ENCODE assay signal across 27 mouse cellular contexts in genomic region chr8:79724589-79724988, GRCm38 (mm10). TPM values are rescaled to one million over a fixed set of nuclear protein-coding genes. Genes with fewer than 3 reads are reported as not detected.
DNase-seq lines count a peak whose midpoint lies in the region; ATAC-seq and TF ChIP-seq lines count a peak whose summit lies in the region.
"Had no signal": no experiment of that assay in that cellular context is flagged by ENCODE, and none has a peak within 500 bp of the region (broad histone marks: within the 10 kb centered on the region; RNA-seq: fewer than 3 reads in every experiment).

No protein-coding gene starts in this region.

- no peak overlapping the region for H3K9ac ChIP-seq in CH12.LX (ENCODE audit: insufficient read depth, low read depth)
- no peak overlapping the region for H3K9ac ChIP-seq in stomach, postnatal 0 days (ENCODE audit: low read length)
- H3K9ac ChIP-seq: embryonic facial prominence, embryonic 12.5 days; hindbrain, embryonic 13.5 days; limb, embryonic 13.5 days; midbrain, embryonic 13.5 days; stomach, embryonic 15.5 days had no signal

- no peak overlapping the region for H3K27ac ChIP-seq in CH12.LX (ENCODE audit: insufficient read depth, low read depth)
- no peak overlapping the region for H3K27ac ChIP-seq in stomach, postnatal 0 days (replicated peaks)
- H3K27ac ChIP-seq: embryonic facial prominence, embryonic 12.5 days; hindbrain, embryonic 13.5 days; limb, embryonic 13.5 days; midbrain, embryonic 13.5 days; stomach, embryonic 15.5 days had no signal

- H3K4me3 ChIP-seq in CH12.LX (replicated peaks in 1 of 3; ENCODE audit: low read depth in 2 of 3, low read length in 2 of 3, poor library complexity in 1 of 3): no peak overlapping the region
- H3K4me3 ChIP-seq in stomach, postnatal 0 days (ENCODE audit: low read depth, low read length): no peak overlapping the region
- H3K4me3 ChIP-seq: embryonic facial prominence, embryonic 12.5 days; hindbrain, embryonic 13.5 days; limb, embryonic 13.5 days; megakaryocyte, embryonic 14.5 days; midbrain, embryonic 13.5 days; stomach, embryonic 15.5 days had no signal

- DNase-seq in thymus, postnatal 14 days: peak; percentile 30
- no peak for DNase-seq in thymus, postnatal 36 days
- no peak for DNase-seq in CH12.LX (ENCODE audit: extremely low read depth)
- peak; percentile 50 for DNase-seq in naive thymus-derived CD4-positive, alpha-beta T cell, adult 2 months (ENCODE audit: low read depth)
- no peak for DNase-seq in stomach, postnatal 0 days (ENCODE audit: low spot score)
- no peak for DNase-seq in heart, postnatal 25 days (ENCODE audit: low spot score)
- no peak for DNase-seq in kidney, adult 9 months
- DNase-seq: adrenal gland, postnatal 10 days; cerebellum, adult 8-10 months; cerebellum, postnatal 36 days; embryo, embryonic 11 days; gastrocnemius, postnatal 14 days; heart, postnatal 36 days; kidney, adult 2 months; kidney, postnatal 25 days; lung, postnatal 36 days; retina, postnatal 1 day; right cerebral cortex, postnatal 14 days had no signal

- peak in 1 of 2 experiments; percentile 20; a peak in 2 of 4 replicates for TF ChIP-seq CTCF in CH12.LX (conservative IDR thresholded peaks at IDR 0.05 in 1 of 2, IDR thresholded peaks at IDR 0.05 in 1 of 2; ENCODE audit: low read depth in 2 of 2, low read length in 2 of 2)
- TF ChIP-seq CTCF in stomach, postnatal 0 days (IDR thresholded peaks at IDR 0.05; ENCODE audit: low read depth): no peak

- ATAC-seq in common myeloid progenitor, adult 5-6 weeks (replicated peaks; ENCODE audit: low read depth, poor library complexity, severe bottlenecking): peak; percentile 60; the same call in 1 of the 2 replicates
- no peak for ATAC-seq in stomach, postnatal 0 days (ENCODE audit: low FRiP score, low TSS enrichment)
- ATAC-seq: forebrain, embryonic 14.5 days; midbrain, embryonic 13.5 days had no signal

- in situ Hi-C loops in CH12.LX (cut with MboI; ENCODE audit: low pct_ligation_motif_present, low pct_unique_long_range_greater_than_20kb, low sequenced_read_pairs): no loop called here

- H3K36me3 ChIP-seq in CH12.LX (replicated peaks in 1 of 2; ENCODE audit: control insufficient read depth in 1 of 2, insufficient read depth in 1 of 2, low read length in 1 of 2): peaks cover 5 to 45% of the 10 kb centered on the region in 2 experiments
- H3K36me3 ChIP-seq in stomach, postnatal 0 days (ENCODE audit: control insufficient read depth, insufficient read depth, low read length): peaks cover 4% of the 10 kb centered on the region; the same call in 1 of the 2 replicates

- TF ChIP-seq EP300 in CH12.LX (IDR thresholded peaks at IDR 0.05; ENCODE audit: low read length): no peak
- TF ChIP-seq EP300 in stomach, postnatal 0 days (optimal IDR thresholded peaks at IDR 0.05): no peak

- dilution Hi-C loops in CH12.LX (cut with MboI; ENCODE audit: extremely low pct_ligation_motif_present, extremely low pct_unique_long_range_greater_than_20kb, low sequenced_read_pairs): no loop called here

- peaks cover 15 to 35% of the 10 kb centered on the region in 2 experiments for H3K4me1 ChIP-seq in CH12.LX (ENCODE audit: control insufficient read depth in 1 of 2, insufficient read depth in 2 of 2)
- H3K4me1 ChIP-seq in stomach, postnatal 0 days (replicated peaks; ENCODE audit: control insufficient read depth, insufficient read depth): no peaks in the 10 kb centered on the region
- H3K4me1 ChIP-seq: embryonic facial prominence, embryonic 12.5 days; hindbrain, embryonic 13.5 days; midbrain, embryonic 13.5 days; stomach, embryonic 15.5 days had no signal

- peak; percentile 25 for TF ChIP-seq RAD21 in CH12.LX (IDR thresholded peaks at IDR 0.05; ENCODE audit: low read depth, low read length)

- H3K79me2 ChIP-seq in CH12.LX (replicated peaks; ENCODE audit: control insufficient read depth, extremely low read depth, insufficient read depth, poor library complexity, severe bottlenecking): no peaks in the 10 kb centered on the region

- no peaks in the 10 kb centered on the region for H3K9me3 ChIP-seq in CH12.LX (replicated peaks; ENCODE audit: low read length)
- no peaks in the 10 kb centered on the region for H3K9me3 ChIP-seq in stomach, postnatal 0 days (ENCODE audit: control insufficient read depth, low read length)
- H3K9me3 ChIP-seq: embryonic facial prominence, embryonic 12.5 days; hindbrain, embryonic 13.5 days; limb, embryonic 13.5 days; megakaryocyte, embryonic 14.5 days; midbrain, embryonic 13.5 days; stomach, embryonic 15.5 days had no signal

- intact Hi-C loops in heart, postnatal 25 days (cut with DNase I): no loop called here

- WGBS in stomach, postnatal 0 days: 75% methylated on average over 3 of the region's 3 CpGs

- H3K4me2 ChIP-seq in CH12.LX (ENCODE audit: insufficient read depth, low read depth, poor library complexity, severe bottlenecking): no peak overlapping the region
- H3K4me2 ChIP-seq in stomach, postnatal 0 days (replicated peaks; ENCODE audit: low read depth): no peak overlapping the region
- H3K4me2 ChIP-seq: embryonic facial prominence, embryonic 12.5 days; hindbrain, embryonic 13.5 days; limb, embryonic 13.5 days; liver, embryonic 11.5 days; midbrain, embryonic 13.5 days; stomach, embryonic 15.5 days had no signal

- no peak for TF ChIP-seq POLR2A in CH12.LX (IDR thresholded peaks at IDR 0.05; ENCODE audit: low read depth, low read length)

- no peaks in the 10 kb centered on the region for H3K27me3 ChIP-seq in CH12.LX (replicated peaks)
- no peaks in the 10 kb centered on the region for H3K27me3 ChIP-seq in stomach, postnatal 0 days (ENCODE audit: control insufficient read depth, insufficient read depth, low read length)
- H3K27me3 ChIP-seq: embryonic facial prominence, embryonic 12.5 days; hindbrain, embryonic 13.5 days; limb, embryonic 13.5 days; megakaryocyte, embryonic 14.5 days; midbrain, embryonic 13.5 days; stomach, embryonic 15.5 days had no signal

TF ChIP-seq in CH12.LX, 34 proteins besides CTCF, POLR2A, EP300 and RAD21:
- TF ChIP-seq JUND (conservative IDR thresholded peaks at IDR 0.05; ENCODE audit: low read depth, low read length) (no peak), ZMIZ1 (IDR thresholded peaks at IDR 0.05; ENCODE audit: low read depth, low read length) (no peak)

RNA-seq across cellular contexts. Expression of gene Anapc10, which starts 13.0 kb away (rescaled TPM):
- total RNA-seq in CH12.LX (2012; rRNA removed) (9.7 and 12.6 TPM in 2 replicates), CH12.LX (2014; rRNA removed) (22.3 and 37.4 TPM in 2 replicates)
- 22.0 and 25.2 TPM in 2 replicates for polyA plus RNA-seq in CH12.LX (2012; ENCODE audit: insufficient read length, low read depth)
- total RNA-seq in common myeloid progenitor, adult 5-6 weeks (2017): 10.2 and 13.6 TPM in 2 replicates
- 30.6 and 31.5 TPM in 2 replicates for polyA plus RNA-seq in stomach, postnatal 0 days (2015; fragmentation: Nextera tagmentation; extraction: Ambion mirVana)
- total RNA-seq in heart, postnatal 25 days (2021): 1 to 10 TPM; 4.1 to 5.1 TPM

RNA-seq across cellular contexts. Expression of gene Abce1, which starts 13.0 kb away (rescaled TPM):
- total RNA-seq in CH12.LX (2012; rRNA removed): 123 and 159 TPM in 2 replicates
- total RNA-seq in CH12.LX (2014; rRNA removed): 306 and 339 TPM in 2 replicates
- 198 and 202 TPM in 2 replicates for polyA plus RNA-seq in CH12.LX (2012; ENCODE audit: insufficient read length, low read depth)
- total RNA-seq in common myeloid progenitor, adult 5-6 weeks (2017): 275 and 301 TPM in 2 replicates
- 39.0 and 39.1 TPM in 2 replicates for polyA plus RNA-seq in stomach, postnatal 0 days (2015; fragmentation: Nextera tagmentation; extraction: Ambion mirVana)
- total RNA-seq in heart, postnatal 25 days (2021): 10 to 100 TPM; 48.6 to 48.8 TPM

Comparison
In these comparisons a context has a peak if more than half of its experiments do, and no peak if none do; other contexts are left out.
1. DNase-seq: peak in thymus, postnatal 14 days (single experiment) and naive thymus-derived CD4-positive, alpha-beta T cell, adult 2 months (single experiment); none in thymus, postnatal 36 days (0 of 2), CH12.LX (single experiment), stomach, postnatal 0 days (single experiment), heart, postnatal 25 days (single experiment) and kidney, adult 9 months (single experiment).